In the genomic region with DNA sequence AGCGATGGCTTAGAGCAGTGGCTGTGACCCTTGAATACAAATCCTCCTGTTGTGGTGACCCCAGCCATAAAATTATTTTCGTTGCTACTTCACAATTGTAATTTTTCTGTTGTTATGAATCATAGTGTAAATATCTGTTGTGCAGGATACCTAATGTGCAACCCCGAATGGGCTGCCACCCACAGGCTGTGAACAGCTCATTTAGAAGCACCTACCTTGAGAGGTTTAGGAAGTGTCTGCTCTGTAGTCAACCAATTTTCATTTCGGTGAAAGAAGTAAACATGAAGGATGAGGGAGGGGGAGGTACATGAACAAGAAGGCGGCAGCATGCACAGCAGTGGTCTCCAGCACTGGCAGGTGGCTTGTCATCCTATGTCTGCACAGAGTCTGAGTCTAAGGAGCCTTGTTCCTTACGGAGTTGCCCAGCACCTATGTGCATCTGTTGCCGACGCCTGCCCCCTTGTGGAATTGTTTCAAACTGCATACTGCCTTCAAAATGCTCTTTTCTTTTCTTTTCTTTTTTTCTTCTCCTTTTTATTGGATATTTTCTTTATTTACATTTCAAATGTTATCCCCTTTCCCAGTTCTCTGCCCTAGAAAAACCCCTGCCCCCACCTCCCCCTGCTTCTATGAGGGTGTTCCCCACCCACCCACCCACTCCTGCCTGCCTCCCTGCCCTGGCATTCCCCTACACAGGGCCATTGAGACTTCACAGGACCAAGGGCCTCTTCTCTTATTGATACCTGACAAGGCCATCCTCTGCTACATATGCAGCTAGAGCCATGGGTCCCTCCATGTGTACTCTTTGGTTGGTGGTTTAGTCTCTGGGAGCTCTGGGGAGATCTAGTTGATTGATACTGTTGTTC, we compare ENCODE assay signal across 10 mouse cellular contexts. TPM values are rescaled to one million over a fixed set of nuclear protein-coding genes. Genes with fewer than 3 reads are reported as not detected.
DNase-seq lines count a peak whose midpoint lies in the region; ATAC-seq and TF ChIP-seq lines count a peak whose summit lies in the region.
"Had no signal": no experiment of that assay in that cellular context is flagged by ENCODE, and none has a peak within 500 bp of the region (broad histone marks: within the 10 kb centered on the region; RNA-seq: fewer than 3 reads in every experiment).

No protein-coding gene starts in this region.

- peak; percentile 90 for TF ChIP-seq CTCF in midbrain, postnatal 0 days (IDR thresholded peaks at IDR 0.05)

- no peak overlapping the region for H3K4me3 ChIP-seq in hindbrain, embryonic 12.5 days
- no peak overlapping the region for H3K4me3 ChIP-seq in midbrain, postnatal 0 days (ENCODE audit: low read depth, low read length)
- H3K4me3 ChIP-seq: erythroblast, embryonic 14.5 days; myocyte had no signal

- intact Hi-C loops in left cerebral cortex, postnatal 4 days (cut with DNase I) = loop anchor here (5.0 kb wide), 1 partner anchor 1142 kb away; no protein-coding TSS in a partner anchor

- H3K9ac ChIP-seq in hindbrain, embryonic 12.5 days = no peak overlapping the region
- no peak overlapping the region for H3K9ac ChIP-seq in midbrain, postnatal 0 days (replicated peaks; ENCODE audit: low read length, poor library complexity, severe bottlenecking)

- H3K9me3 ChIP-seq in hindbrain, embryonic 12.5 days (replicated peaks) = no peaks in the 10 kb centered on the region
- no peaks in the 10 kb centered on the region for H3K9me3 ChIP-seq in midbrain, postnatal 0 days (ENCODE audit: low read length)

- no peak overlapping the region for H3K27ac ChIP-seq in hindbrain, embryonic 12.5 days
- no peak overlapping the region for H3K27ac ChIP-seq in midbrain, postnatal 0 days (ENCODE audit: low read depth, low read length)

- peak; percentile 55 for DNase-seq in layer of hippocampus, adult 11-12 months (ENCODE audit: low spot score)
- no peak for DNase-seq in layer of hippocampus, adult 9-11 months
- peak; percentile 25 for DNase-seq in adrenal gland, adult 2 months
- peak; percentile 51 for DNase-seq in embryo, embryonic 9.5 days (ENCODE audit: extremely low spot score)
- DNase-seq in left cerebral cortex, postnatal 4 days = peak; percentile 49
- DNase-seq in midbrain, postnatal 0 days (ENCODE audit: low spot score) = peak; percentile 74
- DNase-seq in testis, postnatal 10 days (ENCODE audit: low spot score) = peak; percentile 82

- no peaks in the 10 kb centered on the region for H3K4me1 ChIP-seq in hindbrain, embryonic 12.5 days
- no peaks in the 10 kb centered on the region for H3K4me1 ChIP-seq in midbrain, postnatal 0 days (ENCODE audit: insufficient read depth, low read length)

- WGBS in hindbrain, embryonic 12.5 days = 46% methylated on average over 8 of the region's 8 CpGs
- WGBS in midbrain, postnatal 0 days = 46% methylated on average over 8 of the region's 8 CpGs

- no peak overlapping the region for H3K4me2 ChIP-seq in hindbrain, embryonic 12.5 days (replicated peaks)
- H3K4me2 ChIP-seq in midbrain, postnatal 0 days (ENCODE audit: low read depth, low read length, poor library complexity, severe bottlenecking) = no peak overlapping the region

- no peaks in the 10 kb centered on the region for H3K27me3 ChIP-seq in hindbrain, embryonic 12.5 days
- no peaks in the 10 kb centered on the region for H3K27me3 ChIP-seq in midbrain, postnatal 0 days (ENCODE audit: insufficient read depth, low read length)

- no peaks in the 10 kb centered on the region for H3K36me3 ChIP-seq in hindbrain, embryonic 12.5 days
- no peaks in the 10 kb centered on the region for H3K36me3 ChIP-seq in midbrain, postnatal 0 days (ENCODE audit: insufficient read depth, low read length)

- ATAC-seq in hindbrain, embryonic 12.5 days (ENCODE audit: low FRiP score) = peak; percentile 87
- peak; percentile 91 for ATAC-seq in midbrain, postnatal 0 days (ENCODE audit: low FRiP score)

RNA-seq across cellular contexts. Expression of a gene that starts 25.8 kb away (rescaled TPM):
- 100 to 1,000 TPM; 106 to 138 TPM for total RNA-seq in adrenal gland, adult 2 months (2021)
- 91.6 and 107 TPM in 2 replicates for polyA plus RNA-seq in adrenal gland, adult 2 months (2012; rRNA removed)
- polyA plus RNA-seq in hindbrain, embryonic 12.5 days (2016; fragmentation: Nextera tagmentation; extraction: Ambion mirVana) = 109 and 117 TPM in 2 replicates
- total RNA-seq in left cerebral cortex, postnatal 4 days (2021) = 10 to 100 TPM; 69.2 to 73.4 TPM
- 37.3 and 40.0 TPM in 2 replicates for total RNA-seq in midbrain, postnatal 0 days (2014; rRNA removed)
- 139 and 147 TPM in 2 replicates for polyA plus RNA-seq in midbrain, postnatal 0 days (2015; fragmentation: Nextera tagmentation; extraction: Ambion mirVana)

RNA-seq across cellular contexts. Expression of a gene that starts 29.3 kb away (rescaled TPM):
- not detected for total RNA-seq in adrenal gland, adult 2 months (2021)
- not detected in 2 replicates for polyA plus RNA-seq in adrenal gland, adult 2 months (2012; rRNA removed)
- polyA plus RNA-seq in hindbrain, embryonic 12.5 days (2016; fragmentation: Nextera tagmentation; extraction: Ambion mirVana) = 0.23 and 0.25 TPM in 2 replicates
- not detected for total RNA-seq in left cerebral cortex, postnatal 4 days (2021)
- 0.27 TPM in 1 of 2 replicates, not detected in the other for total RNA-seq in midbrain, postnatal 0 days (2014; rRNA removed)
- not detected in 2 replicates for polyA plus RNA-seq in midbrain, postnatal 0 days (2015; fragmentation: Nextera tagmentation; extraction: Ambion mirVana)
- polyA plus RNA-seq: erythroblast, embryonic 14.5 days; myocyte had no signal
